Mouse (Mus musculus) brain, embryonic 14.5 days (tissue): ENCODE data around the gene Frmd6.

Source experiments
- CTCF ChIP-seq: fragments of 200-500 bp; IDR thresholded peaks from 2 replicates; pipeline ENCODE4 v1.5.1; 2012; ENCODE audit warnings: inconsistent platforms, mild to moderate bottlenecking, moderate library complexity, borderline replicate concordance; ENCODE audit not compliant: insufficient read depth, insufficient read length; ENCODE audit errors: extremely low read depth
- POLR2A ChIP-seq: fragments of 200-500 bp; IDR thresholded peaks from 2 replicates; pipeline ENCODE4 v1.6.1; 2012; ENCODE audit warnings: mild to moderate bottlenecking, inconsistent platforms, borderline replicate concordance; ENCODE audit not compliant: poor library complexity, insufficient read depth, insufficient read length, severe bottlenecking; ENCODE audit errors: extremely low read depth

DNA sequence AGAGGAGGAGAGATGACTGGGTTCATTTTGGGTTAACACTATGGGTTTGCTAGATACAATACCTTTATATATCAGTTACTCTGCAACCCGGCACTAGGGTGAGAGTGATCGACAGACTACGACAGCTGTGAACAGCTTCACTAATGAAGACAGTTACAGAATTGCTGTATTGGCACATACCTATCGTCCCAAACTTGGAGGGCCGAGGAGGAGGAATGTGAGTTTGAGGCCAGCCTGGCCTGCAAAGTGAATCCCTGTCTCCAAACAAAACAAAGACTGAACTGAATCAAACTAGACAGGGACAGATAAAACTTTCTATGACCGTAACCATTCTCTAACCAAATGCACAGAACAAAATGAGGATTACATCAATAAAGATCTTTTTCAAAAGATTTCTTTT lies 36.0 kb upstream of the Frmd6 start:
- TF ChIP-seq POLR2A, result no peak
- TF ChIP-seq CTCF, result no peak
